Mouse (Mus musculus): ENCODE data around the gene Pde7b.

Pde7b gene

GRCm38 (mm10) chr10:20654187-20654586, 70.7 kb downstream of the Pde7b start:
- DNase-seq (ENCODE audit: low read depth, low spot score), result no peak

GRCm38 (mm10) chr10:20653299-20653698, 71.6 kb downstream of the Pde7b start:
- DNase-seq (ENCODE audit: low read depth, low spot score), result no peak

GRCm38 (mm10) chr10:20636381-20636780, 88.5 kb downstream of the Pde7b start:
- no peak for DNase-seq (ENCODE audit: low read depth, low spot score)

- DNase-seq (ENCODE audit: low read depth, low spot score), result no peak
Observed at GRCm38 (mm10) chr10:20633085-20633415, 91.8 kb downstream of the Pde7b start.

- no peak for DNase-seq (ENCODE audit: low read depth, low spot score)
Observed at GRCm38 (mm10) chr10:20632256-20633084, 92.4 kb downstream of the Pde7b start.

- no peak for DNase-seq (ENCODE audit: low read depth, low spot score)
Observed at GRCm38 (mm10) chr10:20630122-20630521, 94.8 kb downstream of the Pde7b start.

- DNase-seq (ENCODE audit: low read depth, low spot score), result no peak
Observed at GRCm38 (mm10) chr10:20625702-20626375, 99.0 kb downstream of the Pde7b start.

GRCm38 (mm10) chr10:20621661-20622454, 103.0 kb downstream of the Pde7b start:
- no peak for DNase-seq (ENCODE audit: low read depth, low spot score)

- no peak for DNase-seq (ENCODE audit: low read depth, low spot score)
Observed at GRCm38 (mm10) chr10:20606007-20606406, 118.9 kb downstream of the Pde7b start.

GRCm38 (mm10) chr10:20595107-20595810, 129.6 kb downstream of the Pde7b start:
- no peak for DNase-seq (ENCODE audit: low read depth, low spot score)

GRCm38 (mm10) chr10:20594015-20594414, 130.9 kb downstream of the Pde7b start:
- no peak for DNase-seq (ENCODE audit: low read depth, low spot score)

GRCm38 (mm10) chr10:20590100-20590499, 134.8 kb downstream of the Pde7b start:
- DNase-seq (ENCODE audit: low read depth, low spot score), result no peak

- DNase-seq (ENCODE audit: low read depth, low spot score), result no peak
Observed at GRCm38 (mm10) chr10:20585959-20586358, 138.9 kb downstream of the Pde7b start.

- DNase-seq (ENCODE audit: low read depth, low spot score), result no peak
Observed at GRCm38 (mm10) chr10:20575002-20575401, 149.9 kb downstream of the Pde7b start.

- no peak for DNase-seq (ENCODE audit: low read depth, low spot score)
Observed at GRCm38 (mm10) chr10:20574414-20574813, 150.5 kb downstream of the Pde7b start.

- DNase-seq (ENCODE audit: low read depth, low spot score), result no peak
Observed at GRCm38 (mm10) chr10:20571521-20571920, 153.4 kb downstream of the Pde7b start.

GRCm38 (mm10) chr10:20568630-20569029, 156.2 kb downstream of the Pde7b start:
- DNase-seq (ENCODE audit: low read depth, low spot score), result no peak

GRCm38 (mm10) chr10:20567684-20568236, 157.1 kb downstream of the Pde7b start:
- DNase-seq (ENCODE audit: low read depth, low spot score), result no peak

- no peak for DNase-seq (ENCODE audit: low read depth, low spot score)
Observed at GRCm38 (mm10) chr10:20556477-20556876, 168.4 kb downstream of the Pde7b start.

- no peak for DNase-seq (ENCODE audit: low read depth, low spot score)
Observed at GRCm38 (mm10) chr10:20551341-20551740, 173.5 kb downstream of the Pde7b start.

GRCm38 (mm10) chr10:20550771-20551170, 174.1 kb downstream of the Pde7b start:
- DNase-seq (ENCODE audit: low read depth, low spot score), result no peak

All from 3T3-L1 (cell line).